27 mouse cellular contexts compared by ENCODE assay signal in the genomic region with DNA sequence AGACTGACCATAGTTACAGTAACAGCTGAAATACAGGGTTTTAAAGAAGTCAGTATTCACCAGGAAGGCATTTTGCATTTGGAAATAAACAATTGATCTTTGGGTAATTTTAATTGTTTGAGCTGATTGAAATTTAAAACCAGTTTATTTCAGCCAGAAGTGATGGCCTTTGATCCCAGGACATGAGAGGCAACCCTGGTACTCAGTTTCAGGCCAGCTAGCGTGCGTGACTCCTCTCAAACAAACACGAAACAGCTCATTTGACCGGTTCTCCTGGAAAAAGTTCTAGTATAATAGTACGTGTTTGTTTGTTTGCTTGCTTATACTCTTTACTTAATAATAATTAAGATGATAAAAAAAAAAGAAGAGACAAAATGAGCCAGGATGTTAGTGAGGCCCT.
"Had no signal": no experiment of that assay in that cellular context is flagged by ENCODE, and none has a peak within 500 bp of the region (broad histone marks: within the 10 kb centered on the region; RNA-seq: fewer than 3 reads in every experiment).

No protein-coding gene starts in this region.

- H3K4me3 ChIP-seq: gastrocnemius, adult 2 months; heart, embryonic 12.5 days; hindbrain, embryonic 10.5 days; hindbrain, embryonic 12.5 days; intestine, embryonic 15.5 days; kidney, embryonic 15.5 days; layer of hippocampus, adult 2 months; left cerebral cortex, adult 2 months; limb, embryonic 10.5 days; limb, embryonic 12.5 days; liver, embryonic 13.5 days; liver, embryonic 15.5 days had no signal

- H3K36me3 ChIP-seq: heart, embryonic 12.5 days; hindbrain, embryonic 10.5 days; hindbrain, embryonic 12.5 days; intestine, embryonic 15.5 days; kidney, embryonic 15.5 days; limb, embryonic 10.5 days; limb, embryonic 12.5 days; liver, embryonic 13.5 days; liver, embryonic 15.5 days had no signal

- H3K9me3 ChIP-seq: heart, embryonic 12.5 days; hindbrain, embryonic 10.5 days; hindbrain, embryonic 12.5 days; intestine, embryonic 15.5 days; kidney, embryonic 15.5 days; limb, embryonic 10.5 days; limb, embryonic 12.5 days; liver, embryonic 13.5 days; liver, embryonic 15.5 days had no signal

- H3K4me2 ChIP-seq: heart, embryonic 12.5 days; hindbrain, embryonic 12.5 days; hindbrain, embryonic 14.5 days; intestine, embryonic 15.5 days; kidney, embryonic 15.5 days; limb, embryonic 12.5 days; liver, embryonic 13.5 days; liver, embryonic 15.5 days had no signal

- H3K4me1 ChIP-seq: heart, embryonic 12.5 days; hindbrain, embryonic 10.5 days; hindbrain, embryonic 12.5 days; intestine, embryonic 15.5 days; kidney, embryonic 15.5 days; limb, embryonic 10.5 days; limb, embryonic 12.5 days; liver, embryonic 13.5 days; liver, embryonic 15.5 days had no signal

- ATAC-seq: hindbrain, embryonic 16.5 days; inflammation-experienced regulatory T-cells, adult 6 months; intestine, embryonic 15.5 days; intestine, postnatal 0 days; liver, postnatal 0 days had no signal

- DNase-seq: gastrocnemius, adult 2 months; gastrocnemius, postnatal 10 days; gastrocnemius, postnatal 25 days; heart, postnatal 10 days; heart, postnatal 4 days; kidney, adult 18-20 months; kidney, adult 9 months; kidney, postnatal 25 days; kidney, postnatal 4 days; liver; liver, embryonic 13.5 days; liver, postnatal 0 days had no signal

- H3K27me3 ChIP-seq: heart, embryonic 12.5 days; hindbrain, embryonic 12.5 days; intestine, embryonic 15.5 days; kidney, embryonic 15.5 days; limb, embryonic 12.5 days; liver, embryonic 13.5 days; liver, embryonic 15.5 days had no signal

- H3K27ac ChIP-seq: gastrocnemius, adult 2 months; hindbrain, embryonic 10.5 days; hindbrain, embryonic 12.5 days; hindbrain, embryonic 14.5 days; intestine, embryonic 15.5 days; kidney, embryonic 15.5 days; kidney, postnatal 0 days; layer of hippocampus, adult 2 months; left cerebral cortex, adult 2 months; limb, embryonic 10.5 days; limb, embryonic 12.5 days; liver, embryonic 13.5 days; liver, embryonic 15.5 days had no signal

- H3K9ac ChIP-seq: heart, embryonic 12.5 days; hindbrain, embryonic 12.5 days; hindbrain, embryonic 14.5 days; intestine, embryonic 15.5 days; kidney, embryonic 15.5 days; limb, embryonic 12.5 days; liver, embryonic 13.5 days; liver, embryonic 15.5 days; liver, postnatal 0 days had no signal
